Mouse (Mus musculus) layer of hippocampus, postnatal 36 days (tissue): Measurements from ENCODE around the gene Zfp574. TPM values are rescaled to one million over a fixed set of nuclear protein-coding genes. Genes with fewer than 3 reads are reported as not detected.

ENCODE experiments used
- DNase-seq, 2 experiments: peaks; one replicate each; pipeline ENCODE4 v3.0.0; 2022
- microRNA-seq, 2 experiments: library from miRNA; unstranded; fragments of <30 nt; microRNA quantifications; one replicate each; pipeline ENCODE4 v1.2.0; 2021
- total RNA-seq, 2 experiments: library from RNA; stranded (reverse); gene quantifications; 2 replicates each; pipeline ENCODE4 v1.2.3; 2021

Zfp574 gene
- total RNA-seq, 2 experiments from 2014 or later = 28.4 to 30.0 TPM

- DNase-seq = peak; percentile 53 to 62
Measured at GRCm38 (mm10) chr7:25112178-25112955, 40.0 kb downstream of the Zfp574 start.

- DNase-seq = no peak
Measured at GRCm38 (mm10) chr7:25112956-25113603, 40.7 kb downstream of the Zfp574 start.

GRCm38 (mm10) chr7:25120061-25120834, 47.9 kb downstream of the Zfp574 start:
- DNase-seq = no peak

GRCm38 (mm10) chr7:25121240-25121786, 48.9 kb downstream of the Zfp574 start:
- no peak for DNase-seq

- no peak for DNase-seq
Measured at GRCm38 (mm10) chr7:25125716-25126281, 53.4 kb downstream of the Zfp574 start.

- DNase-seq = no peak
Measured at GRCm38 (mm10) chr7:25127971-25128370, 55.6 kb downstream of the Zfp574 start.

- no peak for DNase-seq
Measured at GRCm38 (mm10) chr7:25129390-25129979, 57.1 kb downstream of the Zfp574 start.

- no peak for DNase-seq
Measured at GRCm38 (mm10) chr7:25130565-25130964, 58.2 kb downstream of the Zfp574 start.

GRCm38 (mm10) chr7:25131247-25131646, 58.9 kb downstream of the Zfp574 start:
- no peak for DNase-seq

- DNase-seq = no peak
Measured at GRCm38 (mm10) chr7:25132318-25132960, 60.1 kb downstream of the Zfp574 start.

Small RNA genes lying within 50 kb of the gene (microRNA-seq; reads per million reads assigned to microRNA genes)
- 0 to 0.60 reads per million in 2 experiments for gene Mir6537

Other genes with a start within 250 kb of the Zfp574 start
- not detected for gene Gm9844, start 210.4 kb upstream of the Zfp574 start, total RNA-seq
- not detected for gene Lypd4, start 202.6 kb upstream of the Zfp574 start, total RNA-seq
- not detected for gene Dmrtc2, start 202.5 kb upstream of the Zfp574 start, total RNA-seq
- gene Rps19, start 188.2 kb upstream of the Zfp574 start, total RNA-seq = 100 to 1,000 TPM; 490 to 494 TPM
- gene Cd79a, start 175.2 kb upstream of the Zfp574 start, total RNA-seq = under 1 TPM in 1 of 2 experiments, not detected in 1; 0.43 TPM
- 10 to 100 TPM; 81.1 to 86.9 TPM for gene Arhgef1, start 169.7 kb upstream of the Zfp574 start, total RNA-seq
- not detected for gene Gm4881, start 128.1 kb upstream of the Zfp574 start, total RNA-seq
- gene Rabac1, start 99.8 kb upstream of the Zfp574 start, total RNA-seq = 100 to 1,000 TPM; 267 to 288 TPM
- 1,000 to 10,000 TPM; 2,432 to 2,476 TPM for gene Atp1a3, start 66.6 kb upstream of the Zfp574 start, total RNA-seq
- gene Grik5, start 221 bp upstream of the Zfp574 start, total RNA-seq = 100 to 1,000 TPM; 234 to 242 TPM
- gene Pou2f2, start 107.2 kb downstream of the Zfp574 start, total RNA-seq = 1 to 10 TPM; 9.4 to 9.6 TPM
- gene Dedd2, start 148.0 kb downstream of the Zfp574 start, total RNA-seq = 10 to 100 TPM; 26.1 to 28.0 TPM
- gene Zfp526, start 148.9 kb downstream of the Zfp574 start, total RNA-seq = 10 to 100 TPM; 11.6 to 12.5 TPM
- gene Gsk3a, start 165.3 kb downstream of the Zfp574 start, total RNA-seq = 100 to 1,000 TPM; 195 to 201 TPM
- gene Erf, start 178.2 kb downstream of the Zfp574 start, total RNA-seq = 10 to 100 TPM; 34.3 to 35.4 TPM
- gene Cic, start 195.1 kb downstream of the Zfp574 start, total RNA-seq = 100 to 1,000 TPM; 173 to 213 TPM
- 10 to 100 TPM; 21.2 to 25.9 TPM for gene Pafah1b3, start 225.4 kb downstream of the Zfp574 start, total RNA-seq
- gene Prr19, start 228.8 kb downstream of the Zfp574 start, total RNA-seq = not detected
- gene Tmem145, start 233.5 kb downstream of the Zfp574 start, total RNA-seq = 10 to 100 TPM; 24.5 to 26.0 TPM
- gene Megf8, start 244.6 kb downstream of the Zfp574 start, total RNA-seq = 10 to 100 TPM; 95.3 to 95.9 TPM